Mouse (Mus musculus) olfactory bulb, adult 2 months (tissue): ENCODE measurements around the gene Fstl3. TPM values are rescaled to one million over a fixed set of nuclear protein-coding genes. Genes with fewer than 3 reads are reported as not detected.
A peak's percentile ranks its signal among the peaks of the same experiment; 100 is the strongest.

ENCODE experiments used
- H3K27ac ChIP-seq: fragments of 200-500 bp; 2 replicates; pipeline ENCODE4 v1.5.1; 2012; ENCODE audit warnings: low read depth, low read length; ENCODE audit not compliant: insufficient read depth
- H3K4me1 ChIP-seq: fragments of 200-500 bp; 2 replicates; pipeline ENCODE4 v1.6.1; 2012; ENCODE audit warnings: low read length; ENCODE audit not compliant: control insufficient read depth, insufficient read depth
- H3K4me3 ChIP-seq: fragments of 200-500 bp; 2 replicates; pipeline ENCODE4 v1.5.1; 2012; ENCODE audit warnings: mild to moderate bottlenecking, low read depth, low read length, moderate library complexity; ENCODE audit not compliant: insufficient read depth
- CTCF ChIP-seq: fragments of 200-500 bp; IDR thresholded peaks from 2 replicates; pipeline ENCODE4 v1.5.1; 2012; ENCODE audit warnings: low read depth, mild to moderate bottlenecking, low read length, moderate library complexity; ENCODE audit not compliant: insufficient read depth
- POLR2A ChIP-seq: fragments of 200-500 bp; IDR thresholded peaks from 2 replicates; pipeline ENCODE4 v1.6.1; 2012; ENCODE audit warnings: mild to moderate bottlenecking, low read depth, low read length, moderate library complexity; ENCODE audit not compliant: insufficient read depth
- WGBS: fragments of 180-500 bp; shearing (Covaris S2); methylation state at CpG from one replicate; pipeline ENCODE4 v1.1.7; 2018; 5-methylcytosine and 5-hydroxymethylcytosine counted together
- polyA plus RNA-seq: library from polyadenylated mRNA; stranded (reverse); fragments of >200 nt; gene quantifications from 2 replicates; pipeline ENCODE4 v1.2.4, GENCODE M21; 2012; ENCODE audit warnings: low replicate concordance; ENCODE audit not compliant: missing spikeins, insufficient read depth, insufficient read length

Gene Fstl3
- polyA plus RNA-seq, 1 experiment = not detected

GRCm38 (mm10) chr10:79767372-79768244 is 9.5 kb upstream of the Fstl3 start:
- 5% methylated on average over 40 of the region's 40 CpGs for WGBS
- TF ChIP-seq POLR2A = no peak
- TF ChIP-seq CTCF = no peak
- peak overlapping the region; percentile 91 for H3K4me3 ChIP-seq

GRCm38 (mm10) chr10:79768400-79768799 is 8.7 kb upstream of the Fstl3 start:
- peak overlapping the region; percentile 91 for H3K4me3 ChIP-seq
- H3K4me1 ChIP-seq = peaks cover 29% of the 10 kb centered on the region
- TF ChIP-seq CTCF = peak; percentile 46; the same call in 1 of the 2 replicates
- no peak for TF ChIP-seq POLR2A
- H3K27ac ChIP-seq = peak overlapping the region; percentile 75; the same call in 1 of the 2 replicates
- WGBS = under 1% methylated on average over 5 of the region's 5 CpGs

More at GRCm38 (mm10) chr10:79767372-79768244, 9.5 kb upstream of the Fstl3 start:
- peak overlapping the region; percentile 96 for H3K27ac ChIP-seq
- H3K4me1 ChIP-seq = peaks cover 35% of the 10 kb centered on the region

GRCm38 (mm10) chr10:79769329-79769728 is 7.7 kb upstream of the Fstl3 start:
- TF ChIP-seq POLR2A (no peak), CTCF (no peak)
- 68% methylated on average over 4 of the region's 4 CpGs for WGBS
- Histone ChIP-seq H3K4me1 (peaks cover 21% of the 10 kb centered on the region), H3K27ac (no peak overlapping the region), H3K4me3 (no peak overlapping the region)

- H3K27ac ChIP-seq = no peak overlapping the region
- 89% methylated on average over 3 of the region's 3 CpGs for WGBS
- H3K4me1 ChIP-seq = peaks cover 5% of the 10 kb centered on the region; the same call in 1 of the 2 replicates
- no peak overlapping the region for H3K4me3 ChIP-seq
- TF ChIP-seq CTCF = no peak
- no peak for TF ChIP-seq POLR2A
Observed at GRCm38 (mm10) chr10:79772320-79772719, 4.8 kb upstream of the Fstl3 start.

- no peak for TF ChIP-seq CTCF
- TF ChIP-seq POLR2A = no peak
- Histone ChIP-seq H3K27ac (no peak overlapping the region), H3K4me3 (no peak overlapping the region), H3K4me1 (peaks cover 7% of the 10 kb centered on the region)
- 94% methylated on average over 2 of the region's 2 CpGs for WGBS
Observed at GRCm38 (mm10) chr10:79773208-79773607, 3.9 kb upstream of the Fstl3 start.

- H3K27ac ChIP-seq = no peak overlapping the region
- TF ChIP-seq POLR2A = no peak
- no peak for TF ChIP-seq CTCF
- peaks cover 5% of the 10 kb centered on the region for H3K4me1 ChIP-seq
- no peak overlapping the region for H3K4me3 ChIP-seq
- 55% methylated on average over 5 of the region's 5 CpGs for WGBS
Observed at GRCm38 (mm10) chr10:79774486-79775279, 2.4 kb upstream of the Fstl3 start.

GRCm38 (mm10) chr10:79778006-79778405 is 934 bp downstream of the Fstl3 start:
- Histone ChIP-seq H3K27ac (no peak overlapping the region), H3K4me3 (no peak overlapping the region), H3K4me1 (peaks cover 24% of the 10 kb centered on the region)
- TF ChIP-seq POLR2A = no peak
- TF ChIP-seq CTCF = no peak
- WGBS = 32% methylated on average over 15 of the region's 15 CpGs

GRCm38 (mm10) chr10:79779193-79779592 is 2.1 kb downstream of the Fstl3 start:
- Histone ChIP-seq H3K27ac (no peak overlapping the region), H3K4me1 (peaks cover 25% of the 10 kb centered on the region), H3K4me3 (no peak overlapping the region)
- 16% methylated on average over 2 of the region's 2 CpGs for WGBS
- no peak for TF ChIP-seq CTCF
- no peak for TF ChIP-seq POLR2A
